Mouse (Mus musculus) forebrain, embryonic 14.5 days (tissue): ENCODE measurements around the gene Gm20683. TPM values are rescaled to one million over a fixed set of nuclear protein-coding genes. Genes with fewer than 3 reads are reported as not detected.

Experiments
- ATAC-seq: fragments of 200-750 bp; cut with Nextera tagmentation; 2 replicates; pipeline ENCODE4 v1.8.0; 2017; ENCODE audit warnings: mild to moderate bottlenecking, moderate library complexity
- DNase-seq: peaks from one replicate; pipeline ENCODE4 v3.0.0-alpha.2; 2015; ENCODE audit warnings: low spot score
- H3K27ac ChIP-seq: fragments of 300-500 bp; sonication (generic); 2 replicates; pipeline ENCODE4 v1.5.1; 2014; ENCODE audit warnings: low read depth, mild to moderate bottlenecking, control low read depth, low read length, moderate library complexity
- H3K27me3 ChIP-seq: fragments of 300-500 bp; sonication (generic); replicated peaks from 2 replicates; pipeline ENCODE4 v1.6.1; 2014; ENCODE audit warnings: low read length, control low read depth, mixed read lengths; ENCODE audit not compliant: control insufficient read depth, insufficient read depth
- H3K36me3 ChIP-seq: fragments of 300-500 bp; sonication (generic); 2 replicates; pipeline ENCODE4 v1.6.1; 2014; ENCODE audit warnings: low read length, control low read depth; ENCODE audit not compliant: control insufficient read depth, insufficient read depth
- H3K4me1 ChIP-seq: fragments of 300-500 bp; sonication (generic); 2 replicates; pipeline ENCODE4 v1.6.1; 2014; ENCODE audit warnings: antibody characterized with exemption, low read length, control low read depth; ENCODE audit not compliant: control insufficient read depth, insufficient read depth
- H3K4me2 ChIP-seq: fragments of 300-500 bp; sonication (generic); 2 replicates; pipeline ENCODE4 v1.6.1; 2014; ENCODE audit warnings: mild to moderate bottlenecking, control low read depth, low read length
- H3K4me3 ChIP-seq: fragments of 300-500 bp; sonication (generic); 2 replicates; pipeline ENCODE4 v1.5.1; 2014; ENCODE audit warnings: low read depth, low read length, control low read depth
- H3K9ac ChIP-seq: fragments of 300-500 bp; sonication (generic); 2 replicates; pipeline ENCODE4 v1.6.1; 2014; ENCODE audit warnings: mild to moderate bottlenecking, low read length, control low read depth, moderate library complexity
- H3K9me3 ChIP-seq: fragments of 300-500 bp; sonication (generic); replicated peaks from 2 replicates; pipeline ENCODE4 v1.6.1; 2016; ENCODE audit warnings: low read length, control low read depth, mixed read lengths; ENCODE audit not compliant: control insufficient read depth
- WGBS: fragments of 180-500 bp; shearing (Covaris S2); extraction: QIAGEN DNeasy Blood & Tissue Kit; methylation state at CpG from one replicate; pipeline ENCODE4 v1.1.7; 2014; 5-methylcytosine and 5-hydroxymethylcytosine counted together
- polyA plus RNA-seq: library from polyadenylated mRNA; unstranded; fragments of >200 nt; fragmentation: Nextera tagmentation; extraction: Ambion mirVana; gene quantifications from 2 replicates; pipeline ENCODE4 v1.2.1, GENCODE M21; 2014

The Gm20683 gene
- polyA plus RNA-seq, 1 experiment from 2014 or later, result 5.1 TPM

- no peaks in the 10 kb centered on the region for H3K9me3 ChIP-seq
- H3K4me3 ChIP-seq, result peak within 1 kb of the TSS; percentile 60
- peak; percentile 97 for ATAC-seq
- H3K4me1 ChIP-seq, result peaks cover 11% of the 10 kb centered on the region
- no peaks in the 10 kb centered on the region for H3K27me3 ChIP-seq
- peak within 1 kb of the TSS; percentile 79 for H3K27ac ChIP-seq
- H3K36me3 ChIP-seq, result no peaks in the 10 kb centered on the region
- H3K9ac ChIP-seq, result peak within 1 kb of the TSS; percentile 82
- H3K4me2 ChIP-seq, result peak within 1 kb of the TSS; percentile 84
- 3% methylated on average over 64 of the region's 65 CpGs for WGBS
- DNase-seq, result peak; percentile 97
Measured at GRCm38 (mm10) chr17:25860832-25861703, 19.5 kb upstream of the Gm20683 start, which contains the start of gene Wdr90. Gene Wdr90, minus strand, starts transcription at chr17:25861501.

DNA sequence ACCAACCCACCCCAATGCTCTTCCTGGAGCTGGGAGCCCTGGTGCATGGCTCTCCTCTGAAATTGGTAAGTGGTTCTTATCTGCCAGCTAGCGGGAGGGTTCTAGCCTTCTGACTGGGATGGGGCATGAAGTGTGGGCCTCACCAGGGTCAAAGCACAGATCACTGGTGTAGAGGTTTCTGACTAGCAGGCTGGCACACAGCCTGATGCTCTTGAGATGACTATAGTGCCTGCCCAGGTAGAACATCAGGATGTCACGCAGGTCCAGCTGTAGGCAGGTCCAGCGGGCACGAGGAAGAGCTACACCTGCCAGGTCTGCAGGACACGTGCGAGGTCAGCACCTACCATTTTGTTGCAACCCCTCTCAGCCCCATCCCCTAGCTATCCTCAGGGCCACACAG lies 18.7 kb upstream of the Gm20683 start:
- peaks cover 11% of the 10 kb centered on the region for H3K4me1 ChIP-seq
- DNase-seq, result no peak
- peak overlapping the region; percentile 84 for H3K4me2 ChIP-seq
- no peaks in the 10 kb centered on the region for H3K27me3 ChIP-seq
- WGBS, result 91% methylated on average over 6 of the region's 6 CpGs
- no peak overlapping the region for H3K4me3 ChIP-seq
- H3K9ac ChIP-seq, result peak overlapping the region; percentile 82
- H3K27ac ChIP-seq, result no peak overlapping the region
- no peak for ATAC-seq
- no peaks in the 10 kb centered on the region for H3K36me3 ChIP-seq
- H3K9me3 ChIP-seq, result no peaks in the 10 kb centered on the region

DNA sequence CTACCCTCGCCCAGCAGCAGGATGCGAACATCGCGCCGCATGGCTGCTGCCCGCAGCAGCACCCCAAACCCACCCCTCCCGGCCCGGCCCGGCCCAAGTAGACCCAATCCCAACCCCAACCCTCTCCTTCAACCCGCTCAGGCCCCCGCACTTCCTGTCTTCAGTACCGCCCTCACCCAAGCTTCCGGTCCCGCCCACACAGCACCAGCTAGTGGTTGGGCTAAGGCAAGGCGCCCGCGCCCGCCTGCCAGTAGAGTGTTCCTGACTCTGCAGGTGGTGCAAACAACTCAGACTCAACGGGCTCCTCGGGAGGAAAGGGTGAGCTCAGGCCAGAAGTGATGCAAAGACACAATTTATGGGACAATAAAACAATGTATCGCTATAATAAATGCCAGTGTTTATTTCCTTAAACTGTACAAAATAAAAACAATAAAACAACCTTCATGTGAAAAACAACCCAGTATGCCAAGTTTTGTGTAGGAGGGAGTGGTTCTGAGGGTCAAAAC lies 2.9 kb upstream of the Gm20683 start, which contains the start of gene Rhot2:
TSS of gene Rhot2 (minus strand) at position 456 of the 506 bp plus-strand sequence.
- H3K36me3 ChIP-seq, result peaks cover 59% of the 10 kb centered on the region
- H3K9me3 ChIP-seq, result no peaks in the 10 kb centered on the region
- H3K27me3 ChIP-seq, result no peaks in the 10 kb centered on the region
- peaks cover 6% of the 10 kb centered on the region for H3K4me1 ChIP-seq
- DNase-seq (peak; percentile 96), ATAC-seq (peak; percentile 98)
- WGBS, result 1% methylated on average over 19 of the region's 21 CpGs
- H3K27ac ChIP-seq, result peak within 1 kb of the TSS; percentile 72; the same call in 1 of the 2 replicates
- peak within 1 kb of the TSS; percentile 86 for H3K9ac ChIP-seq
- H3K4me3 ChIP-seq, result peak within 1 kb of the TSS; percentile 86
- H3K4me2 ChIP-seq, result peak within 1 kb of the TSS; percentile 81

DNA sequence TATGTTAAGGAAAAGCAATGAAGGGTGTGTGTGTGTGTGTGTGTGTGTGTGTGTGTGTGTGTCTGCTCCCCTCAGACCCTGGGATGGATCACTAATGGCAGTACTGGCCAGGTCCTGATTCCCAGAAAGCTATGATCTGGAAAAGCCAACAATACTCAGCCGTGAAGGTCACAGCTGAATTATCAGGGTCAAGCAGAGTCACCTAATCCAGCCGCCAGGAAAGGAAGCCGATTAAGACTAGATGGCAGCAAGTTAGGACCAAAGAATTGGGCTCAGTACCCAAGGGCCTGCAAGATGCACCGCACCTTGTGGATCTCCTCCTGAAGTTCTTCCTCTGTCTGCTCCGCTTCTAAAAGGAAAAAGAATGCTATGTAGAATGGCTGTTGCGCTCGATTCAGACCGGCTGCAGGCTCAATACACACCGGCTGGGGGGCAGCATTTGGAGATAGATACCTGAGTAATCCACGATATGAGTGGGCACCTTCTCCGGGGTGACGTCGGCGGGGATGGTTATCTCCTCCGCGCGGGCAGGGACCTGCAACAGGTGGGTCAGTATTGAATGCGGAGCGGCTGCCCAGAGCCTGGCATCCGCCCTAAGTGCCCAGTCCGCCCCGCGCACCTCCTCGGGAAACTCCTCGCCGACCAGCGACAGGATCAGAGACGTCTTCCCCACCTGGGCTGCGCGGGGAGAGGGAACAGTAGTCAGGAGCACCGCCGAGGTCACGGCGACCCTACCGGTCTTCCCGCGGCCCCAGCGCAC lies 2.3 kb upstream of the Gm20683 start:
- Histone ChIP-seq H3K9ac (peak overlapping the region; percentile 86), H3K4me2 (peak overlapping the region; percentile 81), H3K27ac (peak overlapping the region; percentile 72; the same call in 1 of the 2 replicates), H3K36me3 (peaks cover 61% of the 10 kb centered on the region), H3K4me1 (peaks cover 6% of the 10 kb centered on the region), H3K4me3 (peak overlapping the region; percentile 86), H3K27me3 (no peaks in the 10 kb centered on the region), H3K9me3 (no peaks in the 10 kb centered on the region)
- peak; percentile 37 for ATAC-seq
- 7% methylated on average over 28 of the region's 38 CpGs for WGBS
- DNase-seq, result peak; percentile 24

DNA sequence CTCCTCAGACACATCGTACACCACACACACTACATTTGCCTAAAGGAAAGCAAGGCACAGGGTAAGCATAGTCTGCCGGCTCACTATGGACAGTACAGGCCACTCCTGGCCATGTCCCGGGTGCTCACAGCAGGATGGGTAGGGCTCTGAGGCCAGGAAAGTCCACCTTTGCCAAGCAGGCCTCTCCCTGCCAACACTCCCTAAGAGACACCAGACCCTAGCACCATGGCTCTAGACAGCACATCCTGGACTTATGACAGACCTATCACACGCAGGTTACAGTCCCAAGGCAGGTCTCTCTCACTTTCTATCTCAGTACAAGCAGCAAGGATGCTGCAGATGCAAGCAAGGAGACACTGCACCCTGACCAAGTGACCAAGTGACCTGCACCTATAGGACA lies 1.6 kb upstream of the Gm20683 start:
- H3K27ac ChIP-seq, result no peak overlapping the region
- H3K36me3 ChIP-seq, result peaks cover 61% of the 10 kb centered on the region
- no peaks in the 10 kb centered on the region for H3K27me3 ChIP-seq
- peak overlapping the region; percentile 86 for H3K4me3 ChIP-seq
- no peak for DNase-seq
- H3K4me2 ChIP-seq, result peak overlapping the region; percentile 81
- peaks cover 7% of the 10 kb centered on the region for H3K4me1 ChIP-seq
- 95% methylated on average over 4 of the region's 4 CpGs for WGBS
- no peak for ATAC-seq
- H3K9ac ChIP-seq, result peak overlapping the region; percentile 86; the same call in 1 of the 2 replicates
- no peaks in the 10 kb centered on the region for H3K9me3 ChIP-seq

- Histone ChIP-seq H3K27ac (no peak overlapping the region), H3K4me3 (no peak overlapping the region), H3K4me1 (peaks cover 13% of the 10 kb centered on the region), H3K4me2 (no peak overlapping the region), H3K27me3 (no peaks in the 10 kb centered on the region), H3K36me3 (peaks cover 57% of the 10 kb centered on the region), H3K9me3 (no peaks in the 10 kb centered on the region), H3K9ac (no peak overlapping the region)
- ATAC-seq (no peak), DNase-seq (no peak)
- 69% methylated on average over 3 of the region's 3 CpGs for WGBS
Measured at GRCm38 (mm10) chr17:25842509-25842908, 946 bp upstream of the Gm20683 start.

DNA sequence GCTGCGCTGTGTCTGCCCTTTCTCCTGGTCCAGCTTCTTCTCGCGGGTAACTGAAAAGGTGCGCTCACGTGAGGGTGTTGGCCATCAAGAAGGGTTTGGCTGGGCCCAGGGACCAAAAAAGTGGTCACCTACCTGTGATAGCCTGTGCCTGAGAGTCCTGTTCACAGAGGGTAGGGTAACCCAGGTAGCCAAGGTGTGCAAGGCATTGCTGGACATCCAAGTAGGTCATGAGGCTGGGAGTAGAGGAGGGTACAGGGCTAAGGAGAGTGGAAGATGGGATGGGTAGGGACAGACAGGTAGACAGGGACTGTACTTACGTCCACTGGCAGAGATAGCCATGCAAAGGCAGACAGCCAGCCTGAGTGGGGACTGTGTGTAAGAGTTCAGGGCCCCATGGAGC lies 1.0 kb downstream of the Gm20683 start:
- H3K4me1 ChIP-seq, result peaks cover 25% of the 10 kb centered on the region
- H3K9me3 ChIP-seq, result no peaks in the 10 kb centered on the region
- H3K27me3 ChIP-seq, result no peaks in the 10 kb centered on the region
- WGBS, result 98% methylated on average over 6 of the region's 6 CpGs
- H3K9ac ChIP-seq, result no peak overlapping the region
- H3K27ac ChIP-seq, result no peak overlapping the region
- no peak overlapping the region for H3K4me2 ChIP-seq
- no peak overlapping the region for H3K4me3 ChIP-seq
- ATAC-seq (no peak), DNase-seq (no peak)
- H3K36me3 ChIP-seq, result peaks cover 51% of the 10 kb centered on the region

- H3K36me3 ChIP-seq, result peaks cover 59% of the 10 kb centered on the region
- H3K4me1 ChIP-seq, result peaks cover 32% of the 10 kb centered on the region
- no peak overlapping the region for H3K4me3 ChIP-seq
- 85% methylated on average over 14 of the region's 14 CpGs for WGBS
- no peak overlapping the region for H3K27ac ChIP-seq
- H3K27me3 ChIP-seq, result no peaks in the 10 kb centered on the region
- ATAC-seq, result no peak
- H3K4me2 ChIP-seq, result no peak overlapping the region
- no peaks in the 10 kb centered on the region for H3K9me3 ChIP-seq
- no peak overlapping the region for H3K9ac ChIP-seq
- DNase-seq, result no peak
Measured at GRCm38 (mm10) chr17:25839455-25840235, 1.9 kb downstream of the Gm20683 start.
